Mouse (Mus musculus) lung, embryonic 14.5 days (tissue): Measurements from ENCODE around the gene Oxct2b. TPM values are rescaled to one million over a fixed set of nuclear protein-coding genes. Genes with fewer than 3 reads are reported as not detected.

Experiments used
- ATAC-seq: fragments of 200-750 bp; cut with Nextera tagmentation; 2 replicates; pipeline ENCODE4 v1.8.0; 2017; ENCODE audit warnings: mild to moderate bottlenecking, moderate TSS enrichment, moderate library complexity; ENCODE audit not compliant: insufficient read depth
- DNase-seq: peaks from one replicate; pipeline ENCODE4 v3.0.0-alpha.2; 2015
- H3K27ac ChIP-seq: fragments of 300-500 bp; sonication (generic); 2 replicates; pipeline ENCODE4 v1.5.1; 2014; ENCODE audit warnings: low read depth, mild to moderate bottlenecking, moderate library complexity
- H3K27me3 ChIP-seq: fragments of 300-500 bp; sonication (generic); 2 replicates; pipeline ENCODE4 v1.6.1; 2014; ENCODE audit warnings: low read length, control low read depth; ENCODE audit not compliant: insufficient read depth
- H3K36me3 ChIP-seq: fragments of 300-500 bp; sonication (generic); 2 replicates; pipeline ENCODE4 v1.6.1; 2014; ENCODE audit warnings: control low read depth; ENCODE audit not compliant: insufficient read depth
- H3K4me1 ChIP-seq: fragments of 300-500 bp; sonication (generic); 2 replicates; pipeline ENCODE4 v1.6.1; 2014; ENCODE audit warnings: antibody characterized with exemption, control low read depth; ENCODE audit not compliant: insufficient read depth
- H3K4me2 ChIP-seq: fragments of 300-500 bp; sonication (generic); 2 replicates; pipeline ENCODE4 v1.6.1; 2014; ENCODE audit warnings: mild to moderate bottlenecking
- H3K4me3 ChIP-seq: fragments of 300-500 bp; sonication (generic); 2 replicates; pipeline ENCODE4 v1.5.1; 2014; ENCODE audit warnings: low read depth, low read length
- H3K9ac ChIP-seq: fragments of 300-500 bp; sonication (generic); 2 replicates; pipeline ENCODE4 v1.6.1; 2014
- H3K9me3 ChIP-seq: fragments of 300-500 bp; sonication (generic); 2 replicates; pipeline ENCODE4 v1.6.1; 2016; ENCODE audit warnings: low read depth, low read length, control low read depth
- CTCF ChIP-seq: IDR thresholded peaks from 2 replicates; pipeline ENCODE4 v1.5.1; 2016; ENCODE audit warnings: antibody characterized with exemption, low read depth
- WGBS: fragments of 180-500 bp; shearing (Covaris S2); extraction: QIAGEN DNeasy Blood & Tissue Kit; methylation state at CpG from one replicate; pipeline ENCODE4 v1.1.7; 2014; 5-methylcytosine and 5-hydroxymethylcytosine counted together
- polyA plus RNA-seq: library from polyadenylated mRNA; unstranded; fragments of >200 nt; fragmentation: Nextera tagmentation; extraction: Ambion mirVana; gene quantifications from 2 replicates; pipeline ENCODE4 v1.2.1, GENCODE M21; 2014

The Oxct2b gene
- polyA plus RNA-seq, 1 experiment from 2014 or later, result not detected

DNA sequence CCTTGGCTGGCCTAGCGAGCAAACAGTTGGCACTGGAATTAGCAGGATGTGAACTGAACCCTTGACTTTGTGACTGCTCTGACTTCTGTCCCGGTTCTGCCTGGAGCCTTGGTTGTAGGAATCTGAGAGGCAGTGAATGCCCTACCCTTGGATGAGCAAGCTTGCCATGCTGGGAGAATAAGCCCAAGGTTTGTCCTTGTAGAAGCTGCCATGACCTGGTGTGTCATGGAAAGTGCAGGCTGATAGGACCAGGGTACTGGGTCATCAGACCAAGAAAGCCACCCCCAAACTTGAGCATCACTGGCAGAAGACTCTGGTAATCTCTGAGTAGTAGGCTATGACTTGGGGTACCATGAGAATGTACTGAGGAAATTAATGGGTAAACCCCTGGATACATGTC is 5.2 kb downstream of the Oxct2b start:
- H3K36me3 ChIP-seq, result peaks cover 19% of the 10 kb centered on the region
- peaks cover 7% of the 10 kb centered on the region; the same call in 1 of the 2 replicates for H3K27me3 ChIP-seq
- no peak overlapping the region for H3K4me2 ChIP-seq
- no peaks in the 10 kb centered on the region for H3K9me3 ChIP-seq
- H3K27ac ChIP-seq, result no peak overlapping the region
- 89% methylated on average over 2 of the region's 2 CpGs for WGBS
- TF ChIP-seq CTCF, result no peak
- ATAC-seq, result no peak
- DNase-seq, result no peak
- no peak overlapping the region for H3K9ac ChIP-seq
- H3K4me1 ChIP-seq, result no peaks in the 10 kb centered on the region
- no peak overlapping the region for H3K4me3 ChIP-seq

GRCm38 (mm10) chr4:123126626-123127025 is 10.6 kb downstream of the Oxct2b start:
- DNase-seq, result no peak
- Histone ChIP-seq H3K9ac (no peak overlapping the region), H3K36me3 (peaks cover 67% of the 10 kb centered on the region), H3K27me3 (no peaks in the 10 kb centered on the region), H3K4me2 (no peak overlapping the region), H3K4me1 (no peaks in the 10 kb centered on the region), H3K4me3 (no peak overlapping the region), H3K9me3 (no peaks in the 10 kb centered on the region), H3K27ac (no peak overlapping the region)
- no peak for ATAC-seq
- 95% methylated on average over 7 of the region's 7 CpGs for WGBS
- TF ChIP-seq CTCF, result no peak

DNA sequence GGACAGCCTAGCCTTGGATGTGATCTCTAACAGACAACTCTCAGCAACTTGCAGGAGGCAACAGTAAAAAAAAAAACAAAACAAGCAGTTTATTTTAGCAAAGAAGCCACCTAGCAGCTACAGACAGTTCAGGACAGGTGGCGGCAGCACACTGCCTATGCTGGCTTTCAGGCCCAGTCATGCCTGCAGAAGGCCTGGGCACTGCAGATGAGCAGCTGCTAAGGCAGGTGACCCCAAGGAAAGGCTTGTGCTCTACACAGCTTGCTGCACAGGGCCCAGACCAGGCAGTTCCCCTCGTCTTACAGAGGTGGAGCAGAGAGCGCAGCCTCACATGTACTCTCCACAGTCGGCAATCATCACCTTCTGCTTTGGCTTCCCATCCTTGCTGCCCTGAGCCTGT is 11.0 kb downstream of the Oxct2b start:
- H3K36me3 ChIP-seq, result peaks cover 71% of the 10 kb centered on the region
- no peak for TF ChIP-seq CTCF
- WGBS, result 89% methylated on average over 4 of the region's 4 CpGs

GRCm38 (mm10) chr4:123137551-123137950 is 21.5 kb downstream of the Oxct2b start:
- no peak for DNase-seq
- TF ChIP-seq CTCF, result no peak
- no peak overlapping the region for H3K4me3 ChIP-seq
- H3K4me1 ChIP-seq, result peaks cover 8% of the 10 kb centered on the region
- H3K9ac ChIP-seq, result no peak overlapping the region
- no peaks in the 10 kb centered on the region for H3K27me3 ChIP-seq
- 82% methylated on average over 3 of the region's 3 CpGs for WGBS
- no peak overlapping the region for H3K27ac ChIP-seq
- ATAC-seq, result no peak
- H3K4me2 ChIP-seq, result no peak overlapping the region
- no peaks in the 10 kb centered on the region for H3K9me3 ChIP-seq
- peaks cover 40% of the 10 kb centered on the region for H3K36me3 ChIP-seq

More for the DNA sequence above, 11.0 kb downstream of the Oxct2b start:
- Histone ChIP-seq H3K4me2 (no peak overlapping the region), H3K4me3 (no peak overlapping the region), H3K9ac (no peak overlapping the region), H3K27ac (no peak overlapping the region), H3K9me3 (no peaks in the 10 kb centered on the region), H3K4me1 (no peaks in the 10 kb centered on the region), H3K27me3 (no peaks in the 10 kb centered on the region)
- DNase-seq, result no peak
- no peak for ATAC-seq

GRCm38 (mm10) chr4:123139513-123140154 is 23.6 kb downstream of the Oxct2b start, which contains the start of gene Ppie:
Ppie (minus strand) TSS chr4:123139951.
- H3K27me3 ChIP-seq, result no peaks in the 10 kb centered on the region
- ATAC-seq, result peak; percentile 97
- peak; percentile 96 for DNase-seq
- peak within 1 kb of the TSS; percentile 88 for H3K4me2 ChIP-seq
- under 1% methylated on average over 34 of the region's 34 CpGs for WGBS
- peaks cover 8% of the 10 kb centered on the region for H3K4me1 ChIP-seq
- peak; percentile 52 for TF ChIP-seq CTCF
- H3K9ac ChIP-seq, result peak within 1 kb of the TSS; percentile 66
- H3K27ac ChIP-seq, result peak within 1 kb of the TSS; percentile 97
- no peaks in the 10 kb centered on the region for H3K9me3 ChIP-seq
- peaks cover 21% of the 10 kb centered on the region for H3K36me3 ChIP-seq
- H3K4me3 ChIP-seq, result peak within 1 kb of the TSS; percentile 73

GRCm38 (mm10) chr4:123147446-123148150 is 31.5 kb downstream of the Oxct2b start:
- TF ChIP-seq CTCF, result no peak
- ATAC-seq (no peak), DNase-seq (no peak)
- H3K4me2 ChIP-seq, result no peak overlapping the region
- no peaks in the 10 kb centered on the region for H3K9me3 ChIP-seq
- H3K4me3 ChIP-seq, result no peak overlapping the region
- H3K9ac ChIP-seq, result no peak overlapping the region
- WGBS, result 65% methylated on average over 5 of the region's 5 CpGs
- no peaks in the 10 kb centered on the region for H3K36me3 ChIP-seq
- H3K4me1 ChIP-seq, result no peaks in the 10 kb centered on the region
- H3K27ac ChIP-seq, result no peak overlapping the region
- no peaks in the 10 kb centered on the region for H3K27me3 ChIP-seq

GRCm38 (mm10) chr4:123152003-123152402 is 35.9 kb downstream of the Oxct2b start:
- Histone ChIP-seq H3K27me3 (no peaks in the 10 kb centered on the region), H3K4me1 (no peaks in the 10 kb centered on the region), H3K27ac (no peak overlapping the region), H3K4me2 (no peak overlapping the region), H3K9me3 (no peaks in the 10 kb centered on the region), H3K4me3 (no peak overlapping the region), H3K36me3 (no peaks in the 10 kb centered on the region), H3K9ac (no peak overlapping the region)
- DNase-seq, result no peak
- 73% methylated on average over 4 of the region's 4 CpGs for WGBS
- ATAC-seq, result no peak
- TF ChIP-seq CTCF, result no peak
